Mouse (Mus musculus): ENCODE measurements around the gene Aspscr1.

GRCm38 (mm10) chr11:120676951-120677350 is 4.2 kb downstream of the Aspscr1 start:
- TF ChIP-seq CTCF (IDR thresholded peaks at IDR 0.05; ENCODE audit: borderline replicate concordance, extremely low read depth, insufficient read depth, insufficient read length) = no peak
- no peak for TF ChIP-seq POLR2A (IDR thresholded peaks at IDR 0.05; ENCODE audit: borderline replicate concordance, extremely low read depth, insufficient read depth, insufficient read length, poor library complexity, severe bottlenecking)

All from brain, embryonic 14.5 days (tissue).